Comparison of ENCODE assay signal across 8 mouse cellular contexts in the genomic region with DNA sequence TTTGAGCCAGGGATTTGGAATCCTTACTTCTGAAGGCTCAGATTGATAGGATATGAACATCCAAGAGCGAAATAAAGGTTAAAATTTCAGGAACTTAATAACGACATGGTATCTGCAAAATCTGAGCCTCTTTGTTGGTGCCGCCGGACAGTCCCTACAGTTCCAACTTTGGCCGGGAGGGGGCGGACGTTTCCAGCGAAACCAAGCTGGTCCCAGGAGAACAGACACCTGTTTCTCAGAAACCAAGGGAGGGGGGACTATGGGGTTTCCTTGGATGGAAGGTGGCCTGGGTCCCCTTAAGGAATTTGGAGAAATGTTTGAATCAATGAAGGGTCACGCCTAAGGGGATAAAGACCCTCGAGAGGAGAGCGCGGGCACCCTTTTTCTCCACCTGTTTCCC. TPM values are rescaled to one million over a fixed set of nuclear protein-coding genes. Genes with fewer than 3 reads are reported as not detected.
DNase-seq lines count a peak whose midpoint lies in the region; TF ChIP-seq lines count a peak whose summit lies in the region.

No protein-coding gene starts in this region.

- peak; percentile 74 for TF ChIP-seq CTCF in lung, adult 2 months (IDR thresholded peaks at IDR 0.05; ENCODE audit: insufficient read depth, low read length)

- no peak for TF ChIP-seq POLR2A in lung, adult 2 months (IDR thresholded peaks at IDR 0.05; ENCODE audit: borderline replicate concordance, extremely low read depth, low read depth, low read length)

- 12% methylated on average over 12 of the region's 12 CpGs for WGBS in lung, adult 2 months

- no peaks in the 10 kb centered on the region for H3K4me1 ChIP-seq in lung, adult 2 months (ENCODE audit: control insufficient read depth, insufficient read depth, low read length)

- peak; percentile 83 for DNase-seq in ovary, postnatal 10 days (ENCODE audit: low spot score)
- DNase-seq in ovary, adult 18-20 months (ENCODE audit: low spot score) = no peak
- peak; percentile 66 for DNase-seq in cerebellum, adult 11-12 months
- peak; percentile 64 to 84 for DNase-seq in frontal cortex, postnatal 14 days (ENCODE audit: low spot score in 2 of 2)
- peak; percentile 69 to 91 for DNase-seq in kidney, postnatal 36 days
- peak; percentile 87 for DNase-seq in lung, adult 2 months
- peak; percentile 42 to 63 for DNase-seq in right cerebral cortex, postnatal 36 days (ENCODE audit: low spot score in 2 of 2)
- DNase-seq in urinary bladder, postnatal 4 days (ENCODE audit: low spot score in 2 of 2) = peak; percentile 66 to 82

- H3K4me3 ChIP-seq in lung, adult 2 months (replicated peaks; ENCODE audit: extremely low read depth, low read depth, low read length) = no peak overlapping the region

RNA-seq across cellular contexts. Expression of a gene that starts 5.3 kb away (rescaled TPM):
- 5.5 and 7.0 TPM in 2 replicates for polyA plus RNA-seq in lung, adult 2 months (2012; rRNA removed)

RNA-seq across cellular contexts. Expression of a gene that starts 9.2 kb away (rescaled TPM):
- polyA plus RNA-seq in lung, adult 2 months (2012; rRNA removed) = 24.2 and 24.3 TPM in 2 replicates

RNA-seq across cellular contexts. Expression of a gene that starts 53.7 kb away (rescaled TPM):
- 81.5 and 103 TPM in 2 replicates for polyA plus RNA-seq in lung, adult 2 months (2012; rRNA removed)

RNA-seq across cellular contexts. Expression of a gene that starts 53.9 kb away (rescaled TPM):
- polyA plus RNA-seq in lung, adult 2 months (2012; rRNA removed) = 37.3 and 39.2 TPM in 2 replicates
